In genomic region chr5:137264787-137265186, GRCm38 (mm10) we compare ENCODE assay signal across 31 mouse cellular contexts. TPM values are rescaled to one million over a fixed set of nuclear protein-coding genes. Genes with fewer than 3 reads are reported as not detected.
DNase-seq lines count a peak whose midpoint lies in the region; ATAC-seq lines count a peak whose summit lies in the region.
"Had no signal": no experiment of that assay in that cellular context is flagged by ENCODE, and none has a peak within 500 bp of the region (broad histone marks: within the 10 kb centered on the region; RNA-seq: fewer than 3 reads in every experiment).

No protein-coding gene starts in this region.

- H3K9me3 ChIP-seq in midbrain, embryonic 11.5 days (ENCODE audit: control insufficient read depth, low read length): no peaks in the 10 kb centered on the region
- H3K9me3 ChIP-seq in midbrain, embryonic 13.5 days: no peaks in the 10 kb centered on the region
- no peaks in the 10 kb centered on the region for H3K9me3 ChIP-seq in heart, embryonic 11.5 days (replicated peaks; ENCODE audit: control insufficient read depth, low read length)
- H3K9me3 ChIP-seq in neural tube, embryonic 15.5 days (replicated peaks): no peaks in the 10 kb centered on the region
- H3K9me3 ChIP-seq in hindbrain, embryonic 16.5 days (ENCODE audit: control insufficient read depth, low read length): no peaks in the 10 kb centered on the region
- H3K9me3 ChIP-seq: embryonic facial prominence, embryonic 12.5 days; forebrain, embryonic 10.5 days; forebrain, embryonic 15.5 days; heart, embryonic 13.5 days; midbrain, embryonic 15.5 days; stomach, embryonic 15.5 days had no signal

- no peak overlapping the region for H3K4me3 ChIP-seq in midbrain, embryonic 11.5 days (ENCODE audit: low read depth, low read length)
- H3K4me3 ChIP-seq in midbrain, embryonic 13.5 days (replicated peaks): no peak overlapping the region
- no peak overlapping the region for H3K4me3 ChIP-seq in heart, embryonic 11.5 days (ENCODE audit: low read depth, low read length)
- no peak overlapping the region for H3K4me3 ChIP-seq in neural tube, embryonic 15.5 days (replicated peaks)
- no peak overlapping the region for H3K4me3 ChIP-seq in hindbrain, embryonic 16.5 days (ENCODE audit: low read length)
- H3K4me3 ChIP-seq: embryonic facial prominence, embryonic 12.5 days; forebrain, embryonic 10.5 days; forebrain, embryonic 15.5 days; gastrocnemius, adult 2 months; heart, adult 2 months; heart, embryonic 13.5 days; midbrain, embryonic 15.5 days; stomach, embryonic 15.5 days had no signal

- peak; percentile 60 for DNase-seq in midbrain, embryonic 11.5 days (ENCODE audit: low spot score, missing footprints)
- DNase-seq: adrenal gland, adult 2 months; adrenal gland, postnatal 36 days; cerebellum, adult 9-10 months; cerebellum, postnatal 36 days; embryo, embryonic 11 days; gastrocnemius, adult 2 months; heart, adult 2 months; heart, postnatal 10 days; kidney, adult 2 months; kidney, postnatal 4 days; left cerebral cortex, postnatal 4 days; lung, adult 2 months; lung, postnatal 10 days; right cerebral cortex, postnatal 4 days had no signal

- WGBS in midbrain, embryonic 11.5 days: 93% methylated on average over 11 of the region's 11 CpGs
- 92% methylated on average over 11 of the region's 11 CpGs for WGBS in midbrain, embryonic 13.5 days
- WGBS in heart, embryonic 11.5 days (ENCODE audit: insufficient replicate concordance): 78% methylated on average over 11 of the region's 11 CpGs
- WGBS in neural tube, embryonic 15.5 days: 92% methylated on average over 11 of the region's 11 CpGs
- 95% methylated on average over 11 of the region's 11 CpGs for WGBS in hindbrain, embryonic 16.5 days

- H3K36me3 ChIP-seq in midbrain, embryonic 11.5 days (ENCODE audit: control insufficient read depth, insufficient read depth, low read length): no peaks in the 10 kb centered on the region
- no peaks in the 10 kb centered on the region for H3K36me3 ChIP-seq in midbrain, embryonic 13.5 days
- no peaks in the 10 kb centered on the region for H3K36me3 ChIP-seq in heart, embryonic 11.5 days (ENCODE audit: control insufficient read depth, insufficient read depth, low read length)
- H3K36me3 ChIP-seq in neural tube, embryonic 15.5 days: no peaks in the 10 kb centered on the region
- H3K36me3 ChIP-seq in hindbrain, embryonic 16.5 days (ENCODE audit: control insufficient read depth, insufficient read depth, low read length): no peaks in the 10 kb centered on the region
- H3K36me3 ChIP-seq: embryonic facial prominence, embryonic 12.5 days; forebrain, embryonic 10.5 days; forebrain, embryonic 15.5 days; heart, embryonic 13.5 days; midbrain, embryonic 15.5 days; stomach, embryonic 15.5 days had no signal

- no peak overlapping the region for H3K9ac ChIP-seq in midbrain, embryonic 11.5 days (ENCODE audit: low read length)
- H3K9ac ChIP-seq in midbrain, embryonic 13.5 days (replicated peaks): no peak overlapping the region
- H3K9ac ChIP-seq in heart, embryonic 11.5 days (ENCODE audit: low read depth, low read length): no peak overlapping the region
- H3K9ac ChIP-seq in neural tube, embryonic 15.5 days (replicated peaks): no peak overlapping the region
- no peak overlapping the region for H3K9ac ChIP-seq in hindbrain, embryonic 16.5 days (ENCODE audit: low read depth, low read length)
- H3K9ac ChIP-seq: embryonic facial prominence, embryonic 12.5 days; forebrain, embryonic 15.5 days; heart, embryonic 13.5 days; midbrain, embryonic 15.5 days; stomach, embryonic 15.5 days had no signal

- no peaks in the 10 kb centered on the region for H3K27me3 ChIP-seq in midbrain, embryonic 11.5 days (ENCODE audit: control insufficient read depth, insufficient read depth, low read length)
- no peaks in the 10 kb centered on the region for H3K27me3 ChIP-seq in midbrain, embryonic 13.5 days
- no peaks in the 10 kb centered on the region for H3K27me3 ChIP-seq in heart, embryonic 11.5 days (ENCODE audit: control insufficient read depth, insufficient read depth, low read length)
- no peaks in the 10 kb centered on the region for H3K27me3 ChIP-seq in neural tube, embryonic 15.5 days (replicated peaks)
- H3K27me3 ChIP-seq in hindbrain, embryonic 16.5 days (replicated peaks; ENCODE audit: control insufficient read depth, insufficient read depth, low read length): no peaks in the 10 kb centered on the region
- H3K27me3 ChIP-seq: embryonic facial prominence, embryonic 12.5 days; forebrain, embryonic 15.5 days; midbrain, embryonic 15.5 days; stomach, embryonic 15.5 days had no signal

- no peak overlapping the region for H3K4me2 ChIP-seq in midbrain, embryonic 11.5 days
- no peak overlapping the region for H3K4me2 ChIP-seq in midbrain, embryonic 13.5 days (replicated peaks)
- H3K4me2 ChIP-seq in heart, embryonic 11.5 days: no peak overlapping the region
- no peak overlapping the region for H3K4me2 ChIP-seq in neural tube, embryonic 15.5 days
- H3K4me2 ChIP-seq in hindbrain, embryonic 16.5 days (ENCODE audit: low read length): no peak overlapping the region
- H3K4me2 ChIP-seq: embryonic facial prominence, embryonic 12.5 days; forebrain, embryonic 15.5 days; heart, embryonic 13.5 days; midbrain, embryonic 15.5 days; stomach, embryonic 15.5 days had no signal

- no peak overlapping the region for H3K27ac ChIP-seq in midbrain, embryonic 11.5 days (ENCODE audit: low read depth, low read length)
- H3K27ac ChIP-seq in midbrain, embryonic 13.5 days: no peak overlapping the region
- no peak overlapping the region for H3K27ac ChIP-seq in heart, embryonic 11.5 days (ENCODE audit: low read depth, low read length)
- H3K27ac ChIP-seq in neural tube, embryonic 15.5 days (replicated peaks): no peak overlapping the region
- H3K27ac ChIP-seq in hindbrain, embryonic 16.5 days (ENCODE audit: low read depth, low read length): no peak overlapping the region
- H3K27ac ChIP-seq: embryonic facial prominence, embryonic 12.5 days; forebrain, embryonic 10.5 days; forebrain, embryonic 15.5 days; gastrocnemius, adult 2 months; heart, adult 2 months; heart, embryonic 13.5 days; kidney, postnatal 0 days; midbrain, embryonic 15.5 days; stomach, embryonic 15.5 days had no signal

- ATAC-seq in midbrain, embryonic 11.5 days (ENCODE audit: low FRiP score): no peak
- ATAC-seq in midbrain, embryonic 13.5 days: no peak
- ATAC-seq in erythroblast, adult 5-6 weeks (replicated peaks; ENCODE audit: low FRiP score, poor library complexity, severe bottlenecking): peak; percentile 35; the same call in 1 of the 2 replicates
- peak; percentile 45 for ATAC-seq in megakaryocyte, adult 5-6 weeks (ENCODE audit: poor library complexity, severe bottlenecking)
- peak; percentile 14; the same call in 1 of the 2 replicates for ATAC-seq in neutrophil, adult 5-6 weeks (ENCODE audit: extremely low read depth, insufficient number of reproducible peaks, low FRiP score, poor library complexity, severe bottlenecking)
- ATAC-seq in heart, embryonic 11.5 days (replicated peaks; ENCODE audit: insufficient number of reproducible peaks, low FRiP score, low TSS enrichment): no peak
- ATAC-seq in neural tube, embryonic 15.5 days (ENCODE audit: low FRiP score): no peak
- no peak for ATAC-seq in hindbrain, embryonic 16.5 days
- ATAC-seq: activated CD4-positive, CD25-positive, alpha-beta regulatory T cell, adult 4 months; CD4-positive, CD25-positive, alpha-beta regulatory T cell, adult 4 months; forebrain, embryonic 15.5 days; midbrain, embryonic 15.5 days had no signal

- 0 out of 2 replicates have a peak, but pooled peaks cover 2% of the 10 kb centered on the region for H3K4me1 ChIP-seq in midbrain, embryonic 11.5 days (ENCODE audit: control insufficient read depth, insufficient read depth, low read length)
- no peaks in the 10 kb centered on the region for H3K4me1 ChIP-seq in midbrain, embryonic 13.5 days (replicated peaks)
- no peaks in the 10 kb centered on the region for H3K4me1 ChIP-seq in heart, embryonic 11.5 days (ENCODE audit: control insufficient read depth, insufficient read depth, low read length)
- H3K4me1 ChIP-seq in neural tube, embryonic 15.5 days: no peaks in the 10 kb centered on the region
- no peaks in the 10 kb centered on the region for H3K4me1 ChIP-seq in hindbrain, embryonic 16.5 days (ENCODE audit: control insufficient read depth, insufficient read depth, low read depth, low read length)
- H3K4me1 ChIP-seq: forebrain, embryonic 15.5 days; heart, embryonic 13.5 days; midbrain, embryonic 15.5 days; stomach, embryonic 15.5 days had no signal

RNA-seq across cellular contexts. Expression of gene Ache, which starts 22.5 kb away (rescaled TPM):
- 3.6 and 4.0 TPM in 2 replicates for polyA plus RNA-seq in midbrain, embryonic 11.5 days (2014; fragmentation: Nextera tagmentation; extraction: Ambion mirVana)
- 11.2 and 11.3 TPM in 2 replicates for polyA plus RNA-seq in midbrain, embryonic 13.5 days (2015; fragmentation: Nextera tagmentation; extraction: Ambion mirVana)
- total RNA-seq in erythroblast, adult 5-6 weeks (2015; ENCODE audit: low replicate concordance): 63.5 and 69.6 TPM in 2 replicates
- 55.2 and 63.8 TPM in 2 replicates for total RNA-seq in erythroblast, adult 5-6 weeks (2017; ENCODE audit: low replicate concordance)
- 0.09 and 0.50 TPM in 2 replicates for total RNA-seq in megakaryocyte, adult 5-6 weeks (2015)
- total RNA-seq in megakaryocyte, adult 5-6 weeks (2017): 0.07 and 0.08 TPM in 2 replicates
- 0.25 and 0.47 TPM in 2 replicates for total RNA-seq in neutrophil, adult 5-6 weeks (2017)
- 20.3 and 22.2 TPM in 2 replicates for polyA plus RNA-seq in heart, embryonic 11.5 days (2014; fragmentation: Nextera tagmentation; extraction: Ambion mirVana)
- polyA plus RNA-seq in neural tube, embryonic 15.5 days (2015; fragmentation: Nextera tagmentation; extraction: Ambion mirVana): 98.6 and 103 TPM in 2 replicates
- 86.8 and 102 TPM in 2 replicates for polyA plus RNA-seq in hindbrain, embryonic 16.5 days (2015; fragmentation: Nextera tagmentation; extraction: Ambion mirVana)
- polyA plus RNA-seq: activated CD4-positive, CD25-positive, alpha-beta regulatory T cell, adult 4 months had no signal

RNA-seq across cellular contexts. Expression of gene Ufsp1, which starts 29.6 kb away (rescaled TPM):
- polyA plus RNA-seq in midbrain, embryonic 11.5 days (2014; fragmentation: Nextera tagmentation; extraction: Ambion mirVana): 7.5 and 7.9 TPM in 2 replicates
- 9.7 and 10.0 TPM in 2 replicates for polyA plus RNA-seq in midbrain, embryonic 13.5 days (2015; fragmentation: Nextera tagmentation; extraction: Ambion mirVana)
- 19.0 and 21.7 TPM in 2 replicates for total RNA-seq in erythroblast, adult 5-6 weeks (2015; ENCODE audit: low replicate concordance)
- 16.6 and 27.9 TPM in 2 replicates for total RNA-seq in erythroblast, adult 5-6 weeks (2017; ENCODE audit: low replicate concordance)
- total RNA-seq in megakaryocyte, adult 5-6 weeks (2015): 0.18 and 1.4 TPM in 2 replicates
- total RNA-seq in megakaryocyte, adult 5-6 weeks (2017): 0.24 and 0.59 TPM in 2 replicates
- total RNA-seq in neutrophil, adult 5-6 weeks (2017): 3.8 and 4.2 TPM in 2 replicates
- polyA plus RNA-seq in heart, embryonic 11.5 days (2014; fragmentation: Nextera tagmentation; extraction: Ambion mirVana): 9.1 and 10.3 TPM in 2 replicates
- polyA plus RNA-seq in neural tube, embryonic 15.5 days (2015; fragmentation: Nextera tagmentation; extraction: Ambion mirVana): 29.0 and 29.5 TPM in 2 replicates
- 25.5 and 29.6 TPM in 2 replicates for polyA plus RNA-seq in hindbrain, embryonic 16.5 days (2015; fragmentation: Nextera tagmentation; extraction: Ambion mirVana)

RNA-seq across cellular contexts. Expression of gene Srrt, which starts 42.7 kb away (rescaled TPM):
- 151 and 154 TPM in 2 replicates for polyA plus RNA-seq in midbrain, embryonic 11.5 days (2014; fragmentation: Nextera tagmentation; extraction: Ambion mirVana)
- polyA plus RNA-seq in midbrain, embryonic 13.5 days (2015; fragmentation: Nextera tagmentation; extraction: Ambion mirVana): 116 and 123 TPM in 2 replicates
- 85.7 and 166 TPM in 2 replicates for total RNA-seq in erythroblast, adult 5-6 weeks (2015; ENCODE audit: low replicate concordance)
- 227 and 383 TPM in 2 replicates for total RNA-seq in erythroblast, adult 5-6 weeks (2017; ENCODE audit: low replicate concordance)
- total RNA-seq in megakaryocyte, adult 5-6 weeks (2015): 71.9 and 97.1 TPM in 2 replicates
- 158 and 222 TPM in 2 replicates for total RNA-seq in megakaryocyte, adult 5-6 weeks (2017)
- 326 and 333 TPM in 2 replicates for total RNA-seq in neutrophil, adult 5-6 weeks (2017)
- polyA plus RNA-seq in heart, embryonic 11.5 days (2014; fragmentation: Nextera tagmentation; extraction: Ambion mirVana): 92.0 and 96.9 TPM in 2 replicates
- polyA plus RNA-seq in neural tube, embryonic 15.5 days (2015; fragmentation: Nextera tagmentation; extraction: Ambion mirVana): 90.7 and 94.3 TPM in 2 replicates
- polyA plus RNA-seq in hindbrain, embryonic 16.5 days (2015; fragmentation: Nextera tagmentation; extraction: Ambion mirVana): 88.1 and 100 TPM in 2 replicates

RNA-seq across cellular contexts. Expression of gene Trip6, which starts 49.4 kb away (rescaled TPM):
- 28.0 and 34.1 TPM in 2 replicates for polyA plus RNA-seq in midbrain, embryonic 11.5 days (2014; fragmentation: Nextera tagmentation; extraction: Ambion mirVana)
- 19.8 and 22.1 TPM in 2 replicates for polyA plus RNA-seq in midbrain, embryonic 13.5 days (2015; fragmentation: Nextera tagmentation; extraction: Ambion mirVana)
- total RNA-seq in erythroblast, adult 5-6 weeks (2015; ENCODE audit: low replicate concordance): 0.96 and 2.1 TPM in 2 replicates
- 2.6 TPM in 1 of 2 replicates, not detected in the other for total RNA-seq in erythroblast, adult 5-6 weeks (2017; ENCODE audit: low replicate concordance)
- total RNA-seq in megakaryocyte, adult 5-6 weeks (2015): 4.1 and 4.2 TPM in 2 replicates
- total RNA-seq in megakaryocyte, adult 5-6 weeks (2017): 2.1 and 2.9 TPM in 2 replicates
- 5.5 and 7.1 TPM in 2 replicates for total RNA-seq in neutrophil, adult 5-6 weeks (2017)
- 36.7 and 41.1 TPM in 2 replicates for polyA plus RNA-seq in heart, embryonic 11.5 days (2014; fragmentation: Nextera tagmentation; extraction: Ambion mirVana)
- polyA plus RNA-seq in neural tube, embryonic 15.5 days (2015; fragmentation: Nextera tagmentation; extraction: Ambion mirVana): 14.0 and 26.0 TPM in 2 replicates
- polyA plus RNA-seq in hindbrain, embryonic 16.5 days (2015; fragmentation: Nextera tagmentation; extraction: Ambion mirVana): 13.2 and 17.3 TPM in 2 replicates

RNA-seq across cellular contexts. Expression of gene Muc3a, which starts 52.6 kb away (rescaled TPM):
- not detected in 2 replicates for polyA plus RNA-seq in midbrain, embryonic 11.5 days (2014; fragmentation: Nextera tagmentation; extraction: Ambion mirVana)
- not detected in 2 replicates for polyA plus RNA-seq in midbrain, embryonic 13.5 days (2015; fragmentation: Nextera tagmentation; extraction: Ambion mirVana)
- 1.9 TPM in 1 of 2 replicates, not detected in the other for total RNA-seq in erythroblast, adult 5-6 weeks (2015; ENCODE audit: low replicate concordance)
- not detected in 2 replicates for total RNA-seq in erythroblast, adult 5-6 weeks (2017; ENCODE audit: low replicate concordance)
- 0.87 and 1.4 TPM in 2 replicates for total RNA-seq in megakaryocyte, adult 5-6 weeks (2015)
- 0.08 and 0.29 TPM in 2 replicates for total RNA-seq in megakaryocyte, adult 5-6 weeks (2017)
- total RNA-seq in neutrophil, adult 5-6 weeks (2017): 0.58 and 2.3 TPM in 2 replicates
- polyA plus RNA-seq in heart, embryonic 11.5 days (2014; fragmentation: Nextera tagmentation; extraction: Ambion mirVana): 0.27 and 0.45 TPM in 2 replicates
- 0.65 and 1.6 TPM in 2 replicates for polyA plus RNA-seq in neural tube, embryonic 15.5 days (2015; fragmentation: Nextera tagmentation; extraction: Ambion mirVana)
- polyA plus RNA-seq in hindbrain, embryonic 16.5 days (2015; fragmentation: Nextera tagmentation; extraction: Ambion mirVana): 0.51 and 0.55 TPM in 2 replicates
- polyA plus RNA-seq: forebrain, embryonic 10.5 days; forebrain, embryonic 15.5 days; heart, embryonic 13.5 days had no signal

Comparison
In these comparisons a context has a peak if more than half of its experiments do, and no peak if none do; other contexts are left out.
1. ATAC-seq: peak in erythroblast, adult 5-6 weeks (single experiment), megakaryocyte, adult 5-6 weeks (single experiment) and neutrophil, adult 5-6 weeks (single experiment); none in midbrain, embryonic 11.5 days (single experiment), midbrain, embryonic 13.5 days (single experiment), heart, embryonic 11.5 days (single experiment), neural tube, embryonic 15.5 days (single experiment) and hindbrain, embryonic 16.5 days (single experiment).